Mouse (Mus musculus) large intestine, adult 2 months (tissue): ENCODE measurements around the gene Dvl2. TPM values are rescaled to one million over a fixed set of nuclear protein-coding genes. Genes with fewer than 3 reads are reported as not detected.
A peak's percentile ranks its signal among the peaks of the same experiment; 100 is the strongest.

Source experiments
- DNase-seq: peaks from one replicate; pipeline ENCODE4 v3.0.0-alpha.2; 2012; ENCODE audit warnings: low read depth, low spot score
- WGBS: fragments of 180-500 bp; shearing (Covaris S2); methylation state at CpG from one replicate; pipeline ENCODE4 v1.1.7; 2018; 5-methylcytosine and 5-hydroxymethylcytosine counted together
- polyA plus RNA-seq: library from polyadenylated mRNA; depleted of rRNA; stranded (reverse); fragments of >200 nt; gene quantifications from 2 replicates; pipeline ENCODE4 v1.2.3, GENCODE M21; 2012

The Dvl2 gene
- polyA plus RNA-seq, 1 experiment: 5.5 TPM

DNA sequence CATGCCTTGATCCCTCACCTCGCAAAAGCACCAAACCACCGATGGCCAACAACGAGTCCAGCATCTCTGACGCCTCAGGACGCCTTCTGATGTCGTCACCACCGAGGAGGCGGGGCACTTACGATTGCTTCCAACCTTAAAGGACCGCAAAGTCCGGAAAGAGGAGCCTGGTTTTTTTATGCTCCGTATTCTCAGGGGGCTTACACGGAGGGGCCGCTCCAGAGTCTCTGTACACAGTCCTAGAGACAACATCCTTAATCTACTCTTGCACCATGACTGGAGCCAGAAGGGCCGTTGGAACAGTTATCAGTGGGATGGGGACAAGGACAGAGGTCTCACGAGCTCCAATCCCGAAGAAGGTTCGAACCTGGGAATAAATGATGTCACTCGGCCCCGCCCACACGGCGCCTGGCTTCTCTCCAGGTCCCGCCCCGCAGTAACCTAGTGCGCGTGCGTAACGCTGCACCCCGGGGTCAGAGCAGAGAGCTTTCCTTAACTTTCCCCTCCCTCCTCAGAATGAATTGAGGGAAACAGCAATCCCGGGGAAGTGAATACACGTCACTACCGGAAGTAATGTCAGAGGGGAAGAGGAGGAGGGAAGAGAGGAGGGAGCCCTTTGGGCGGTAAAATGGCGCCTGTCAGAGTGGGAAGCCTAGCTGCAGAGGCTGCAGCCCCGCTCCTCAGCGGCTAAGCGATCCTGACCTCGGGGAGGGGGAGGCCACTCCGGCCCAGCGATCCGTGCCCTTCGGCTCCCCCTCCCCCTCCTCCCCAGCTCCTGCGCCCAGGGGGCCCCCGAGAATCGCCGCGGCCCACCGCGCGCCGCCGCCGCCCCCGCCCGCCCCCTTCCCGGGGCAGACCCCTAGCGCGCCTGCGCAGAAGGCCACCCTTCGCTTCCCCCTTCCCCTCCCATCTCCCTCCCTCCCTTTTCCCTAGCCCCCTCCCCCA is 19.9 kb upstream of the Dvl2 start:
- WGBS: 2% methylated on average over 59 of the region's 60 CpGs
- peak; percentile 99 for DNase-seq

- under 1% methylated on average over 43 of the region's 43 CpGs for WGBS
These were observed 19.1 kb upstream of the Dvl2 start, which contains the start of gene Ctdnep1 for GRCm38 (mm10) chr11:69981141-69981762. Gene Ctdnep1, plus strand, starts transcription at chr11:69981156.

GRCm38 (mm10) chr11:69982225-69982624 is 18.2 kb upstream of the Dvl2 start, which contains the start of gene Elp5:
Gene Elp5, minus strand, starts transcription at chr11:69982517.
- no peak for DNase-seq
- 37% methylated on average over 8 of the region's 8 CpGs for whole genome bisulfite sequencing

More at GRCm38 (mm10) chr11:69981141-69981762, 19.1 kb upstream of the Dvl2 start, which contains the start of gene Ctdnep1:
- no peak for DNase-seq

- DNase-seq: no peak
- WGBS: 20% methylated on average over 5 of the region's 5 CpGs
These were observed 17.5 kb upstream of the Dvl2 start for GRCm38 (mm10) chr11:69982877-69983276.

DNA sequence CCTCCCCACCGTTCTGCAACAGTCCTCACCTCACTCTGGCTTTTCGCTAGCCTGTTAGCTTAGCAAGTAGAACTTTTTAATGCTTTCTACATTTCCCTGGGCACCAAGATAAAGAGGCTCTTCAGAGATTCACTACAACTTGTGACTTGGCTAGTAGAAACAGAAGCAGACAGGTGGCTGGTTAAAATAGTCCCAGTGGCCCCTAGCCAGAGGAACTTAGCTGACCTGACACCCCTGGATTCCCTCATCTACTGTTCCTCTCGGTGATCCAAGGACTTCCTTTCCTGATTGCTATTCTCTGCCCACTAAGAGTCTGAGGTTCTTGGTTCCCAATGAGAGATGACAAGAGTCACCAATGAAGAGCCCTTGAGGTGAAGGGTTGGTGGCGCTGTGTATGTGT is 17.0 kb upstream of the Dvl2 start:
- WGBS: 76% methylated on average over 4 of the region's 4 CpGs
- no peak for DNase-seq

DNA sequence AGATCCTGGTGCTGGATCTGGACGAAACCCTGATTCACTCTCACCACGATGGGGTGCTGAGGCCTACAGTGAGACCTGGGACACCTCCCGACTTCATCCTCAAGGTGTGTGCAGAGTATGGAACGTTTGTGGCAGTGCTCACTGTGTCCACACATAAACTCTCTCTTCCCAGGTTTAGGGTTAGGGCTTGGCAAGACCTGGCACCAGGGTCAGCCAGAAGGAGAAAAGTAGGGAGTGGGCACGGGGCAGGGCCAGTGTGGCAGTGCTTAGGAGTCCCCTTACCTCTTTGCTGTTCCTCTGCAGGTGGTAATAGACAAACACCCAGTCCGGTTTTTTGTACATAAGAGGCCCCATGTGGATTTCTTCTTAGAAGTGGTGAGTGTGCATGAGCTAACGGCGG is 16.0 kb upstream of the Dvl2 start:
- whole genome bisulfite sequencing: 87% methylated on average over 8 of the region's 8 CpGs
- no peak for DNase-seq

DNA sequence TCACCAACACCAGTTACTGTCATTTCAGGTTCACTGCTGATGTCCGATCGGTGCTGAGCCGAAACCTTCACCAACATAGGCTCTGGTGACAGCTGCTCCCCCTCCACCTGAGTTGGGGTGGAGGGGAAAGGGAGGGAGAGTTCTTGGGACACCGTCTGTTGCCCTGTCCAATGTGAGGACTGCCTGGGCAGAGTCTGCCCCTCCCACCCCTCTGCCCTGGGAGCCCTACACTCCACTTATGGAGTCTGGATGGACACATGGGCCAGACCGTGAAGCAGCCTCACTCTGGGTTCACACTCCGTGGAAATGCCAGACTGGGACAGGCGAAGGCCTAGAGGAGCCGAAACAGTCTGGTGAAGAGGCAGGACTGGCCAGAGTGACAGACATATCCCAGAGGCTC is 10.4 kb upstream of the Dvl2 start:
- WGBS: 90% methylated on average over 8 of the region's 8 CpGs
- DNase-seq: no peak

GRCm38 (mm10) chr11:69990850-69991691 is 9.3 kb upstream of the Dvl2 start, which contains the start of gene Gabarap:
Gene Gabarap, plus strand, starts transcription at chr11:69991143.
- WGBS: 1% methylated on average over 40 of the region's 40 CpGs
- peak; percentile 93 for DNase-seq

- under 1% methylated on average over 15 of the region's 15 CpGs for WGBS
- DNase-seq: no peak
These were observed 8.7 kb upstream of the Dvl2 start for GRCm38 (mm10) chr11:69991711-69992110.

- DNase-seq: no peak
- 30% methylated on average over 10 of the region's 10 CpGs for WGBS
These were observed 8.0 kb upstream of the Dvl2 start for GRCm38 (mm10) chr11:69992396-69992795.

- DNase-seq: no peak
- 76% methylated on average over 3 of the region's 3 CpGs for WGBS
These were observed 7.5 kb upstream of the Dvl2 start for GRCm38 (mm10) chr11:69992932-69993331.

GRCm38 (mm10) chr11:69994401-69995090 is 5.8 kb upstream of the Dvl2 start:
- DNase-seq: no peak
- WGBS: 80% methylated on average over 11 of the region's 11 CpGs

GRCm38 (mm10) chr11:69995391-69995960 is 4.9 kb upstream of the Dvl2 start, which contains the start of gene Phf23:
Gene Phf23, plus strand, starts transcription at chr11:69995777.
- WGBS: under 1% methylated on average over 36 of the region's 36 CpGs
- peak; percentile 96 for DNase-seq

DNA sequence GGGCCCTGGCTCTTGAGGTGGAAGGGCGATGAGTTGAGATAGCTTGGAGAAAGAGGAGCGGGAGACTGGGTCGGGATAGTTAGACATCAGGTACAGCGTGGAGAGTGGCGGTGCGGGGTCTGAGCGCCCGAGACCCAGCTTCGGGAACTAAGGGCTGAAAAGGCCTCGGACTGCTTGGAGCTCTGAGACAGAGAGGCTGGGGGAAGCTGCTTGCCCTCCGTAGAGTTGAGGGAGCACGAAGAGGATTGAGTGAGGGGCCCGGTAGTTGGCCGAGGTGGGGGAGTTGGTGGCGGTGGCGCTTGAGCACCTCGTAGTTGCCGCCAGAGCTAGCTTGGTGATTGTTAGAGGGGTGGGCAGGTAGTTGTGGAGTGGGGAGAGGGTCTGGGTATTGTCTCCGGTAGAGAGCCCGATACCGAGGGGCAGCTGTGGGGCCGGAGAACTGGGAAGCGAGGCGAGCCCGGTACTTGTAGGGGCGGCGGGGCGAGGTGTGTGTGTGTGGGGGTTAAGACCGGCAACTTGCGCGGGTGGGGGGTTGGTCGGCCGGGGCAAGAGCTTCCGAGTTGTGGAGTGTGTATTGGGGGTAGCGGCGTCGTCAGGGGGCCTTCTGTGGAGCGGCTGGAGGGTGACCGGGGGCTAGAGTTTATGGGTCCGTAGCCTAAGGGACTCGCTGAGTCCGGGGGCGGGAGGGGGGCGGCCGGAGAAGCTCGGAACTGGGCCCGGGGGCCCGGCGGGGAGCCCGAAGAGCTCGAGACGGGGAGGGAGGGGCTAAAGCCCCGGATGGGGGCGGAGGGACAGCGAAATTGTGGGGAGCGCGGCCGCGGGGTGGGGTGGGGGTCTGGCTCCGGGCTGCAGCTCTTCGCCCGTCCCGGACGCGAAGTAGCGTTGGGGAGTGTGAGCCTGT is 4.0 kb upstream of the Dvl2 start:
- no peak for DNase-seq
- WGBS: 1% methylated on average over 65 of the region's 66 CpGs

GRCm38 (mm10) chr11:69997070-69997509 is 3.3 kb upstream of the Dvl2 start:
- 2% methylated on average over 41 of the region's 44 CpGs for WGBS

DNA sequence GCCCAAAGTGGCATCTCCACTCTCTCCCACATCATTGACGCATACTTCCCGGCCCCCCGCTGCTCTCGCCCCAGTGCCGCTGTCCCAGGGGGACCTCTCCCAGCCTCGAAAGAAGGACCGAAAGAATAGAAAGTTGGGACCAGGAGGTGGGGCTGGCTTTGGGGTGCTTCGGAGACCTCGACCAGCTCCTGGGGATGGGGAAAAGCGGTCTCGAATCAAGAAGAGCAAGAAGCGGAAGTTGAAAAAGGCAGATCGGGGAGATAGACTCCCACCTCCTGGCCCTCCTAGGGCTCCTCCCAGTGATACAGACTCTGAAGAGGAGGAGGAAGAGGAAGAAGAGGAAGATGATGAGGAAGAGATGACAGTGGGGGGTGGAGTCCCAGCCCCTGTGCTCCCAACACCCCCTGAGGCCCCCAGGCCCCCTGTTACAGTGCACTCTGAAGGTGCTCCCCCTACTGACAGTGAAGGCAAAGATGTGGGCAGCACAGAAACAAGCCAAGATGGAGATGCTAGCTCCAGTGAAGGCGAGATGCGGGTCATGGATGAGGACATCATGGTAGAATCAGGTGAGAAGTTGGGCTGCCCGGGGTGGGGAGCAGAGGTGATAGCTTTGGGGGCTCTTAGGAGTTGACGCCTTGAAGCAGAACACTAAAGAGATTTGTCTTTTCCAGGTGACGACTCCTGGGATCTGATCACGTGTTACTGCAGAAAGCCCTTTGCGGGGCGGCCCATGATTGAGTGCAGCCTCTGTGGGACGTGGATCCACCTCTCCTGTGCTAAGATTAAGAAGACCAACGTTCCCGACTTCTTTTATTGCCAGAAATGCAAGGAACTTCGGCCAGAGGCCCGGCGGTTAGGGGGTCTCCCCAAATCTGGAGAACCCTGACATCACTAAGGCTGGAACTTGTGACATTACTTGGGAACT is 1.6 kb upstream of the Dvl2 start:
- WGBS: 92% methylated on average over 27 of the region's 27 CpGs
- DNase-seq: no peak

More at GRCm38 (mm10) chr11:69997070-69997509, 3.3 kb upstream of the Dvl2 start:
- DNase-seq: no peak

GRCm38 (mm10) chr11:69999666-70000065 is 729 bp upstream of the Dvl2 start:
- WGBS: 57% methylated on average over 8 of the region's 8 CpGs
- no peak for DNase-seq
